Mouse (Mus musculus) liver, embryonic 16.5 days (tissue): ENCODE data around the gene Slc13a1. TPM values are rescaled to one million over a fixed set of nuclear protein-coding genes. Genes with fewer than 3 reads are reported as not detected.

ENCODE experiments used
- ATAC-seq: fragments of 200-750 bp; cut with Nextera tagmentation; 2 replicates; pipeline ENCODE4 v1.8.0; 2017; ENCODE audit warnings: low read depth, mild to moderate bottlenecking, moderate number of reproducible peaks, moderate library complexity
- H3K27ac ChIP-seq: fragments of 300-500 bp; sonication (generic); 2 replicates; pipeline ENCODE4 v1.5.1; 2014; ENCODE audit warnings: mild to moderate bottlenecking, low read length
- H3K27me3 ChIP-seq: fragments of 300-500 bp; sonication (generic); 2 replicates; pipeline ENCODE4 v1.6.1; 2014; ENCODE audit warnings: low read depth, low read length, mixed read lengths; ENCODE audit not compliant: control insufficient read depth, insufficient read depth
- H3K36me3 ChIP-seq: fragments of 300-500 bp; sonication (generic); 2 replicates; pipeline ENCODE4 v1.6.1; 2014; ENCODE audit warnings: mild to moderate bottlenecking; ENCODE audit not compliant: control insufficient read depth, insufficient read depth
- H3K4me1 ChIP-seq: fragments of 300-500 bp; sonication (generic); 2 replicates; pipeline ENCODE4 v1.6.1; 2014; ENCODE audit warnings: low read depth, low read length, mixed read lengths; ENCODE audit not compliant: control insufficient read depth
- H3K4me2 ChIP-seq: fragments of 300-500 bp; sonication (generic); 2 replicates; pipeline ENCODE4 v1.6.1; 2014; ENCODE audit warnings: low read depth, low read length, mixed read lengths
- H3K4me3 ChIP-seq: fragments of 300-500 bp; sonication (generic); 2 replicates; pipeline ENCODE4 v1.5.1; 2014; ENCODE audit warnings: low read depth, mild to moderate bottlenecking, low read length
- H3K9ac ChIP-seq: fragments of 300-500 bp; sonication (generic); 2 replicates; pipeline ENCODE4 v1.6.1; 2014; ENCODE audit warnings: low read depth, low read length
- H3K9me3 ChIP-seq: fragments of 300-500 bp; sonication (generic); replicated peaks from 2 replicates; pipeline ENCODE4 v1.6.1; 2016; ENCODE audit warnings: low read length; ENCODE audit not compliant: control insufficient read depth
- WGBS: fragments of 180-500 bp; shearing (Covaris S2); extraction: QIAGEN DNeasy Blood & Tissue Kit; methylation state at CpG from one replicate; pipeline ENCODE4 v1.1.7; 2014; ENCODE audit not compliant: insufficient replicate concordance; 5-methylcytosine and 5-hydroxymethylcytosine counted together
- polyA plus RNA-seq: library from polyadenylated mRNA; unstranded; fragments of >200 nt; fragmentation: Nextera tagmentation; extraction: Ambion mirVana; gene quantifications from 2 replicates; pipeline ENCODE4 v1.2.1, GENCODE M21; 2015

Slc13a1 gene
- polyA plus RNA-seq, 1 experiment from 2014 or later = 0.05 TPM

- Histone ChIP-seq H3K4me3 (no peak overlapping the region), H3K4me1 (no peaks in the 10 kb centered on the region)
- WGBS = 29% methylated on average over 2 of the region's 2 CpGs
Observed at GRCm38 (mm10) chr6:24172736-24173135, 4.8 kb upstream of the Slc13a1 start.

GRCm38 (mm10) chr6:24166772-24167171 lies 1.1 kb downstream of the Slc13a1 start:
- 42% methylated on average over 6 of the region's 6 CpGs for WGBS
- ATAC-seq = no peak

More at GRCm38 (mm10) chr6:24172736-24173135, 4.8 kb upstream of the Slc13a1 start:
- no peaks in the 10 kb centered on the region for H3K27me3 ChIP-seq
- no peak overlapping the region for H3K27ac ChIP-seq
- H3K36me3 ChIP-seq = no peaks in the 10 kb centered on the region
- ATAC-seq = no peak
- no peak overlapping the region for H3K4me2 ChIP-seq
- no peaks in the 10 kb centered on the region for H3K9me3 ChIP-seq
- no peak overlapping the region for H3K9ac ChIP-seq

GRCm38 (mm10) chr6:24165249-24165648 lies 2.6 kb downstream of the Slc13a1 start:
- H3K36me3 ChIP-seq = no peaks in the 10 kb centered on the region
- H3K27me3 ChIP-seq = no peaks in the 10 kb centered on the region
- no peak overlapping the region for H3K4me3 ChIP-seq
- H3K4me1 ChIP-seq = no peaks in the 10 kb centered on the region
- no peak overlapping the region for H3K27ac ChIP-seq
- no peak overlapping the region for H3K4me2 ChIP-seq
- WGBS = 58% methylated on average over 3 of the region's 3 CpGs
- no peak overlapping the region for H3K9ac ChIP-seq
- no peaks in the 10 kb centered on the region for H3K9me3 ChIP-seq
- ATAC-seq = no peak

More at GRCm38 (mm10) chr6:24166772-24167171, 1.1 kb downstream of the Slc13a1 start:
- no peaks in the 10 kb centered on the region for H3K27me3 ChIP-seq
- H3K4me1 ChIP-seq = no peaks in the 10 kb centered on the region
- no peak overlapping the region for H3K9ac ChIP-seq
- no peaks in the 10 kb centered on the region for H3K9me3 ChIP-seq
- H3K4me3 ChIP-seq = no peak overlapping the region
- no peaks in the 10 kb centered on the region for H3K36me3 ChIP-seq
- no peak overlapping the region for H3K27ac ChIP-seq
- no peak overlapping the region for H3K4me2 ChIP-seq

GRCm38 (mm10) chr6:24159795-24160194 lies 8.1 kb downstream of the Slc13a1 start:
- Histone ChIP-seq H3K36me3 (no peaks in the 10 kb centered on the region), H3K27ac (no peak overlapping the region), H3K9ac (no peak overlapping the region), H3K4me1 (no peaks in the 10 kb centered on the region), H3K27me3 (no peaks in the 10 kb centered on the region), H3K9me3 (no peaks in the 10 kb centered on the region), H3K4me2 (no peak overlapping the region), H3K4me3 (no peak overlapping the region)
- ATAC-seq = no peak
- WGBS = 41% methylated on average over 1 of the region's 1 CpGs

GRCm38 (mm10) chr6:24154901-24155300 lies 13.0 kb downstream of the Slc13a1 start:
- H3K36me3 ChIP-seq = no peaks in the 10 kb centered on the region
- no peak for ATAC-seq
- no peak overlapping the region for H3K9ac ChIP-seq
- no peak overlapping the region for H3K27ac ChIP-seq
- H3K4me3 ChIP-seq = no peak overlapping the region
- no peaks in the 10 kb centered on the region for H3K4me1 ChIP-seq
- H3K4me2 ChIP-seq = no peak overlapping the region
- no peaks in the 10 kb centered on the region for H3K27me3 ChIP-seq
- no peaks in the 10 kb centered on the region for H3K9me3 ChIP-seq
- 48% methylated on average over 4 of the region's 4 CpGs for WGBS

- Histone ChIP-seq H3K4me3 (no peak overlapping the region), H3K9ac (no peak overlapping the region), H3K36me3 (no peaks in the 10 kb centered on the region), H3K9me3 (no peaks in the 10 kb centered on the region), H3K27me3 (no peaks in the 10 kb centered on the region), H3K4me2 (no peak overlapping the region), H3K4me1 (no peaks in the 10 kb centered on the region), H3K27ac (no peak overlapping the region)
- ATAC-seq = no peak
- WGBS = 70% methylated on average over 4 of the region's 4 CpGs
Observed at GRCm38 (mm10) chr6:24132951-24133350, 34.9 kb downstream of the Slc13a1 start.

GRCm38 (mm10) chr6:24122632-24123031 lies 45.3 kb downstream of the Slc13a1 start:
- H3K9ac ChIP-seq = no peak overlapping the region
- H3K27me3 ChIP-seq = no peaks in the 10 kb centered on the region
- H3K27ac ChIP-seq = no peak overlapping the region
- no peaks in the 10 kb centered on the region for H3K4me1 ChIP-seq
- no peaks in the 10 kb centered on the region for H3K9me3 ChIP-seq
- ATAC-seq = no peak
- H3K4me3 ChIP-seq = no peak overlapping the region
- H3K36me3 ChIP-seq = no peaks in the 10 kb centered on the region
- H3K4me2 ChIP-seq = no peak overlapping the region

GRCm38 (mm10) chr6:24111614-24112013 lies 56.3 kb downstream of the Slc13a1 start:
- Histone ChIP-seq H3K9ac (no peak overlapping the region), H3K36me3 (no peaks in the 10 kb centered on the region), H3K4me2 (no peak overlapping the region), H3K27me3 (no peaks in the 10 kb centered on the region), H3K4me3 (no peak overlapping the region), H3K9me3 (no peaks in the 10 kb centered on the region), H3K27ac (no peak overlapping the region), H3K4me1 (no peaks in the 10 kb centered on the region)
- 78% methylated on average over 8 of the region's 8 CpGs for WGBS
- no peak for ATAC-seq

- ATAC-seq = no peak
Observed at GRCm38 (mm10) chr6:24108471-24108870, 59.4 kb downstream of the Slc13a1 start.

More at GRCm38 (mm10) chr6:24108471-24108870, 59.4 kb downstream of the Slc13a1 start:
- H3K27me3 ChIP-seq = no peaks in the 10 kb centered on the region
- H3K36me3 ChIP-seq = no peaks in the 10 kb centered on the region
- no peaks in the 10 kb centered on the region for H3K9me3 ChIP-seq
- no peak overlapping the region for H3K9ac ChIP-seq
- 67% methylated on average over 4 of the region's 4 CpGs for WGBS
- H3K4me3 ChIP-seq = no peak overlapping the region
- no peak overlapping the region for H3K4me2 ChIP-seq
- no peaks in the 10 kb centered on the region for H3K4me1 ChIP-seq
- no peak overlapping the region for H3K27ac ChIP-seq
